Mouse (Mus musculus) R1 (cell line): ENCODE measurements around the gene Napb.

Experiments
- DNase-seq: peaks from one replicate; pipeline ENCODE4 v3.0.0-alpha.2; 2018; ENCODE audit warnings: low read depth, low spot score

The Napb gene

GRCm38 (mm10) chr2:148689444-148690140, 42.7 kb downstream of the Napb start:
- no peak for DNase-seq

GRCm38 (mm10) chr2:148687971-148688370, 44.3 kb downstream of the Napb start:
- no peak for DNase-seq

- DNase-seq, result no peak
These were observed 45.4 kb downstream of the Napb start for GRCm38 (mm10) chr2:148686862-148687261.

GRCm38 (mm10) chr2:148685709-148686108, 46.6 kb downstream of the Napb start:
- no peak for DNase-seq

- no peak for DNase-seq
These were observed 47.3 kb downstream of the Napb start for GRCm38 (mm10) chr2:148684972-148685371.

- DNase-seq, result no peak
These were observed 49.2 kb downstream of the Napb start for GRCm38 (mm10) chr2:148683031-148683430.

GRCm38 (mm10) chr2:148681461-148681891, 50.8 kb downstream of the Napb start:
- DNase-seq, result peak; percentile 66

- peak; percentile 99 for DNase-seq
These were observed 51.4 kb downstream of the Napb start, which contains the start of gene Gzf1 for GRCm38 (mm10) chr2:148680775-148681291. Gene Gzf1 (plus strand): TSS chr2:148681023.

- DNase-seq, result peak; percentile 96
These were observed 52.9 kb downstream of the Napb start for GRCm38 (mm10) chr2:148679346-148679745.

GRCm38 (mm10) chr2:148677801-148678200, 54.5 kb downstream of the Napb start:
- peak; percentile 97 for DNase-seq

- DNase-seq, result peak; percentile 97
These were observed 59.8 kb downstream of the Napb start, which contains the start of gene Nxt1 for GRCm38 (mm10) chr2:148672199-148673096. Gene Nxt1 (plus strand): TSS chr2:148672601.

GRCm38 (mm10) chr2:148663458-148663857, 68.8 kb downstream of the Napb start:
- no peak for DNase-seq

- peak; percentile 37 for DNase-seq
These were observed 77.3 kb downstream of the Napb start for GRCm38 (mm10) chr2:148654961-148655360.

GRCm38 (mm10) chr2:148650587-148651357, 81.5 kb downstream of the Napb start:
- peak; percentile 5 for DNase-seq

- no peak for DNase-seq
These were observed 87.8 kb downstream of the Napb start for GRCm38 (mm10) chr2:148644421-148645000.
